Mouse (Mus musculus) frontal cortex, postnatal 14 days (tissue): Measurements from ENCODE around the gene Mgat5b.
A peak's percentile ranks its signal among the peaks of the same experiment; 100 is the strongest.

Source experiments
- DNase-seq, 2 experiments: peaks; one replicate each; pipeline ENCODE4 v3.0.0; 2022; ENCODE audit warnings: low spot score in 2 of 2

Mgat5b gene

GRCm38 (mm10) chr11:116980313-116980712, 61.6 kb downstream of the Mgat5b start:
- DNase-seq = no peak

DNA sequence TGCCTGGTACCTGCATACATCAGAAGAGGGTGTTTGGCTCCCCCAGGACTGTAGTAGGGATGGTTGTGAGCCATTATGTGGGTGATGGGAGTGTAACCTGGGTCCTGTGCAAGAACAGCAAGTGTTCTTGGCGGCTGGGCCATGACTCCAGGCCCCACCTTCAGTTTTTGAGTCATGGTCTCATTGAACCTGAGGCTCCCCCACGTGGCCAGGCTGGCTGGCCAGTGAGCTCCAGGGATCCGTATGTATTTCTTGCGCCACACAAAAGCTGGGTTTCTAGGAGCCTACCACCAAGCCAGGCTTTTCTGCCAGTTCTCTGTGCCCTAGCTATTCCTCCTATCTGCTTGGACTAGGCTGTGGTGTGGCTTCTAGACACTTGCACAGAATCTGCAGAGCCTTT, 63.9 kb downstream of the Mgat5b start:
- DNase-seq = no peak

- no peak for DNase-seq
Observed at GRCm38 (mm10) chr11:116985504-116986385, 67.1 kb downstream of the Mgat5b start.

DNA sequence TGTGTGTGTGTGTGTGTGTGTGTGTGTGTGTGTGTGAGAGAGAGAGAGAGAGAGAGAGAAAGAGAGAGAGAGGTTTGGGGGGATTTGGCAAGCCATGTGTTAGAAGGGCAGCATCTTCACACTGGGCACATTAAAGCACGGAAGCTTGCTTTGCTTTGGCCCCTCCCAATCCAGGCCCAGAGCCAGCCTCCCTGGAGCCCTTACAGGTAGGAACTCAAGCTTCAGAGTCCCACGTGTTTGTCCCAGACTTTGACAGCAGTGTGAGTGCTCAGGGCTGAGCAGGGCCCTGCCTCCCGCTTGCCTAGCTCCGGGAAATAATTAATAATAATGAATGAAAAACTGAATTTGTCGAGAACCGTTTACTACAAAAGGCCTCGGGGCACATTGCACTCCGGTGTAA, 69.5 kb downstream of the Mgat5b start:
- no peak for DNase-seq

GRCm38 (mm10) chr11:116990231-116990630, 71.6 kb downstream of the Mgat5b start:
- no peak for DNase-seq

- no peak for DNase-seq
Observed at GRCm38 (mm10) chr11:116991410-116991809, 72.7 kb downstream of the Mgat5b start.

DNA sequence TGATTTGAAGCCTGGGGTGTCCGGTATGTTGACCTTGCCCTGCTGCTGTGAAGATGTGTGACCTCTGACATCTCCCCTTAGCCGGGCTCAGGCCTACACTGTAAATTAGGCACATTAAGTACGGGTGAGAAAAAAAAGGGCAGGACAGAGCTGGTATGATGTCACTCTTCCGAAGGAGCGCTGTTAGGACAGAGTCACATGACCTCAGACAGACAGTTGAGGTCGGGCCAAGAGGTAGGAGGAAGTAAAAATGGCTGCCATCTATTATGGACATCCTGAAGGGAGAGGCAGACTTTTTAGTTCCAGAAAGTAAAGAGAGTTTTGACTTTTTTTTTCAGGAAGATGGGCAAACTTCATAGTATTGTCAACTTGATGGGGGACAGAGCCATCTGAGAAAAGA, 73.3 kb downstream of the Mgat5b start:
- DNase-seq = no peak

DNA sequence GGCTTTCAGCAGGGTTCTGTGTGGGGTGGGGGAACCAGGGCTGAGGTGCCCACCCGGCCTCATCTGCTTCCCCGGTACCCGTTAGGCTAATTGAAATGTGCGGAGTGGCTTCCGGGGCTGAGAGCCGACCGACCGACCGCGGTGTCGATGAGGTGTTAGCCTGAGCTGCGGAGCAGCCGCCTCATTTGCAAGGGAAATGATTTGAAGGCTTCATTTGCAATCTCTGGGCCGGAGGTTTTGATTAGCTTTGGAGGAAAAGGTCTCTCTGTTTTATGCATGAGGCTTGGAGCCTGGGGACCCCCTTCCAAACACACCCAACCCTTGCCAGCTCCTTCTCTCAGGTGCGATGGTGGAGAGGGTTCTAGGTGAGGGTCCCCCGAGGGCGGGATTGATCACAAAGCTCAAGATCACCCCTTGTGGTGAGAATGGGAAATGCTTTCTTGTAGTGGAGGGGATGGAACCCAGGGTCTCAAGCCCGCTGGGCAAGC, 75.5 kb downstream of the Mgat5b start:
- no peak for DNase-seq

DNA sequence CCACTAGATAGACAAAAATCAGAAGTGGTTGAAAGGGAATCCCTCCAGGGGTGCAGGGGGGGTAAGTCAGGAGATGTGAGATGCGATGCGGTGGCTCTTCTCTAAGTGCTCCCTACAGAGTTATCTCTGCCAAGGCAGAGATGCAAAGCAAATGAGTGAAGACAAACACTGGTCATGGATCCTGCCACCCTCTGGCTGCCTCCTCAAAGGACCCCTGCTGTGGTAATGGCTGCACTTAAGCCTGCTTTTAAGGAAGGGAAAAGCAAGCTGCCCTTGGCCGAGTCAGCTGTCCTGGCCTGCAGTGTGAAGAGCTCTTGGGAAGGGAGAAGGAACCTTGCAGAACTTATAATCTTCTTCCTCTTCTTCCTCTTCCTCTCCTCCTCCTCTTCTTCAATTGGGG, 78.3 kb downstream of the Mgat5b start:
- DNase-seq = no peak

GRCm38 (mm10) chr11:116998935-116999334, 80.3 kb downstream of the Mgat5b start:
- no peak for DNase-seq

GRCm38 (mm10) chr11:117000219-117000618, 81.6 kb downstream of the Mgat5b start:
- DNase-seq = no peak

DNA sequence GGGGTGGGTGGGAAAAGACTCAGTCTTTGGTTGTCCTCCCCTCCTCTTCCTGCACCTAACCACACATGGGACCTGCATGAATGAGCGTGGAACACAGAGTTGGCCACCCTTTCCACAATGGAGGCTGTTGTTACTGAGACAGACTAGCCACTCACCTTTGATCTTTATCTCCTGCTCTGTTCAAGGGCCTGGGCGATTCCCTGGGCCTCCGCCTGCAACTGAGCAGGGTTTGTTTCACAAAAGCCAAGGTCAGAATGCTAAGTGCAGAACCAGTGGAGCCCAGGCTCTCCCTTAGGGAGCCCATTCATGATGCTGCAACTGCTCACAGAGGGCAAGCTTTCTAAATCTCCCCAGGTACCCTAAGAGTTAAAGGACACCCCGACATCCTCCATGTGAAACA, 83.1 kb downstream of the Mgat5b start:
- no peak for DNase-seq

DNA sequence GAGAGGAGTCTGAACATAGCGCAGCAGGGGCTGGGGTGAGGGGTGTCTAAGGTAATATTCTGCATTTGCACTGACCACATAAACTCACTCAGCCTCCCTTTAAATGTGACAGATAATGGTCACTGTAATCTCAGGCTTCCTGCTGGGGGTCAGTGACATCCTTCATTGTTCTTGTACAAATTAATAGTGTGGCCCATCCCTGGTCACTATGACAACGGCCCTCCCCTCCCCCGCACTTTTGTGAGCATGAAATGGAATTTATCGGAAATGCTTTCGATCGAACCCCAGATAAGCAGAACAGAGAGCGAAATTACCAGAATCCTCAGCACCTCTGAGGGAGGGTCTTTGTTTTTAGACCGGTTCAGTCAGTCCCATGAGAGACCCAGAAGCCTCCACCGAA, 84.8 kb downstream of the Mgat5b start:
- no peak for DNase-seq

DNA sequence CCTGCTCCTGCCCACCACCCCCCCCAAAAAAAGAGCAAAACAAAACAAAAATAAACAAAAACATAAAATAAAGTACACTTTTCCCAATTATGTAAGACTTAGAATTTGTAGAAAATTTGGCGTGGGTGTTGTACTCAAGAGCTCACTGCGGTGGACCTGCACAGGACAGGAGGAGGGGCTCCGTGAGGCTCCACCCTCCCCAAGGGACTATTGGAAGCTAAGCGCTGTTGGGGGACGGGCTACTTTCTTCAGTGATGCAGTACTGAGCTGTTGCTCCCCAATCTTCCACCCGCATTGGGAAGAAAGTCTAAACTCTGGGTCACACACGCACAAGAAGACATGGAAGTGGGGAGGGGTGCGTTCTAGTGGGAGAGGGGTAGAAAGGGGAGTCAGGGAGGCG, 85.6 kb downstream of the Mgat5b start:
- DNase-seq = no peak

DNA sequence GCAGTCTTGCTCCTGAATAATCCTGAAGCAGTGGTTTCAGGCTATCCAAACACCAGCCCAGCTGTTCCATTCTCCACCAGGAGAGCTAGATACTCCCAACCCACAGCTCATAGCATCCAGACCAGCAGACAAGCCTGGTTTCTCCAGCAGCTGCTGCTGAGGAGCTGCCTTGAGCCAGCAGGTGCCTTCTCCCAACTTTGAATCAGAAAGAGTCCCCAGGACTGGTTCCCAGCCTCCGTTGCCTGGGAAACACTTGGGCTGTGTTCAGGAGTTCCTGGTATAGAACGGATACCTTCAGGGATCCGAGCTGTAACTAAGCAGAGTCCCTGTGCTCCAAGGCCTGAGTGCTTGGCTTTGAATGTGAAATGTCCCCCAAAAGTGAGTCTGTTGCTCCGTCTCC, 98.8 kb downstream of the Mgat5b start:
- DNase-seq = no peak

DNA sequence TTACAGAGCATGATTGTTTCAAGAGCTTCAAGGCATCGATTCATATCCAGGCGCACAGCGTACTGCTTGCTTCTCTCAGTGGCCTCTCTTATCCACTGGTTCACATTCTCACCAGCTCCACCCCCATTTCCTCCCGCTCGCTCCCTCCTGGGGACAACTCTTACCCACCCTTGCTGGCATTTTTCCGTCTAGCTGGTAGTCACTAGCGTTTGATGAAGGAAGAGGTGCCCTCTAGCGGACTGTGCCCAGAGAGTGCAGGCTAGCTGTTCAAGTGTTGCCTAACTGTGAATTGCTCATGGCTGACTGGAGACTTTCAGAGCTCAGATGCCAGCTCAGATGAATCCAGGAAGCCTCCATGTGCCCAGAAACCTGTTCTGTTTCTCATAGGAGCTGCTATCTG, 99.7 kb downstream of the Mgat5b start:
- peak; percentile 82 to 84 for DNase-seq

DNA sequence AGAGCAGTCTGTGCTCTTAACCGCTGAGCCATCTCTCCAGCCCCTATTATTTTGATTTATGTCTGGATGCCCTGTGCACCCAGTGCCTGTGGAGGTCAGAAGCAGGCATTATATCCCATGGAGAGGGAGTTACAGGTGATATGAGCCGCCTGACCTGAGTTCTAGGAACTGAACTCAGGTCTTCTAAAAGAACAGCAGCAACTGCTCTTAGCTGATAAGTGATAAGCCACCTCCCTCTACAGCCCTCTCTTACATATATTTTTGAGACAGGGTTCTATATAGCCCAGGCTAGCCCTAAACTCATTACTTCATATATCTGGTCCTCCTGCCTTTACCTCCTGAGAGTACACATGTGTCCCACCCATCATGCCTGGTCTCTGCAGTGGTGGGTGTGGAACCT, 102.4 kb downstream of the Mgat5b start:
- no peak for DNase-seq

GRCm38 (mm10) chr11:117023537-117023936, 104.9 kb downstream of the Mgat5b start:
- no peak for DNase-seq

GRCm38 (mm10) chr11:117027681-117028080, 109.0 kb downstream of the Mgat5b start:
- no peak for DNase-seq

GRCm38 (mm10) chr11:117028861-117029568, 110.4 kb downstream of the Mgat5b start:
- no peak for DNase-seq

- no peak for DNase-seq
Observed at GRCm38 (mm10) chr11:117029569-117029955, 110.9 kb downstream of the Mgat5b start.

- no peak for DNase-seq
Observed at GRCm38 (mm10) chr11:117030018-117030417, 111.4 kb downstream of the Mgat5b start.
